Mouse (Mus musculus) liver, postnatal 0 days (tissue): ENCODE measurements around the gene Parp6.

Source experiments
- CTCF ChIP-seq: sonication (generic); IDR thresholded peaks from 2 replicates; pipeline ENCODE4 v1.5.1; 2016; ENCODE audit warnings: antibody characterized with exemption, low read depth
- EP300 ChIP-seq: IDR thresholded peaks from 2 replicates; pipeline ENCODE4 v1.6.1; 2016; ENCODE audit warnings: antibody characterized with exemption, low read depth, mild to moderate bottlenecking

DNA sequence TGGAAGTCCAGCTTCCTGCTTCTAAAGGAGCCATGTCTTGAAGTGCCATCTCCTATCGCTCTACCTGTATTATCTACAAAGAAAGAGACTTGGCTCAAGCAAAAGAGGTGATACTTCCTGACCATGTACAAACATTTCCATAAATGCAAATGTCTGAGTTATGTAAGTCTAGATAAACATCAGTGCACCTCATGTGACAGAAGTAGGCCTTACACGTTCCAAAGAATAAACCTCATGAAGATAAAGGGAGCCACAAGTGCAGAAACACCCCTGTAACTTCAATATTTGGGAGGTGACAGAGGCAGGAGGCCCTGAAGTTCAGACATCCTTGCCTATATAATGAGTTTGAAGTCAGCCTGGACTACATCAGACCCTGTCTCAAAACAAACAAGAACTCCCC lies 45.2 kb upstream of the Parp6 start:
- TF ChIP-seq CTCF (no peak), EP300 (no peak)
